Mouse (Mus musculus) liver, adult 2 months (tissue): Measurements from ENCODE around the gene Stmn1. TPM values are rescaled to one million over a fixed set of nuclear protein-coding genes. Genes with fewer than 3 reads are reported as not detected.

Source experiments
- DNase-seq: peaks from one replicate; pipeline ENCODE4 v3.0.0-alpha.2; 2011; ENCODE audit warnings: low read depth, low spot score; ENCODE audit errors: extremely low read depth
- H3K27ac ChIP-seq: fragments of 200-500 bp; replicated peaks from 2 replicates; pipeline ENCODE4 v1.5.1; 2012; ENCODE audit warnings: low read depth, mild to moderate bottlenecking, control low read depth, inconsistent platforms, low read length; ENCODE audit not compliant: insufficient read depth
- H3K27me3 ChIP-seq: fragments of 200-500 bp; 2 replicates; pipeline ENCODE4 v1.6.1; 2012; ENCODE audit warnings: mild to moderate bottlenecking, moderate library complexity, low read length, inconsistent platforms; ENCODE audit not compliant: control insufficient read depth, insufficient read depth
- H3K36me3 ChIP-seq: fragments of 200-500 bp; 2 replicates; pipeline ENCODE4 v1.6.1; 2012; ENCODE audit warnings: low read length, inconsistent platforms; ENCODE audit not compliant: control insufficient read depth, insufficient read depth
- H3K4me1 ChIP-seq: fragments of 200-500 bp; 2 replicates; pipeline ENCODE4 v1.6.1; 2011; ENCODE audit warnings: low read length; ENCODE audit not compliant: control insufficient read depth, insufficient read depth
- H3K4me3 ChIP-seq: fragments of 200-500 bp; 2 replicates; pipeline ENCODE4 v1.5.1; 2011; ENCODE audit warnings: low read depth, mild to moderate bottlenecking, control low read depth, low read length, moderate library complexity; ENCODE audit not compliant: insufficient read depth
- H3K79me2 ChIP-seq: fragments of 200-500 bp; 2 replicates; pipeline ENCODE4 v1.6.1; 2012; ENCODE audit warnings: inconsistent platforms, mild to moderate bottlenecking, low read length, moderate library complexity; ENCODE audit not compliant: control insufficient read depth, insufficient read depth
- H3K9ac ChIP-seq: fragments of 200-500 bp; 2 replicates; pipeline ENCODE4 v1.6.1; 2012; ENCODE audit warnings: low read depth, mild to moderate bottlenecking, control low read depth, inconsistent platforms, low read length
- CTCF ChIP-seq: fragments of 200-500 bp; IDR thresholded peaks from 2 replicates; pipeline ENCODE4 v1.5.1; 2011; ENCODE audit warnings: low read depth, low read length, control low read depth
- POLR2A ChIP-seq: fragments of 200-500 bp; IDR thresholded peaks from 2 replicates; pipeline ENCODE4 v1.6.1; 2011; ENCODE audit warnings: low read length, control low read depth; ENCODE audit not compliant: insufficient read depth; ENCODE audit errors: extremely low read depth
- WGBS: fragments of 180-500 bp; shearing (Covaris S2); methylation state at CpG from one replicate; pipeline ENCODE4 v1.1.7; 2018; 5-methylcytosine and 5-hydroxymethylcytosine counted together
- polyA plus RNA-seq: library from polyadenylated mRNA; depleted of rRNA; stranded (reverse); fragments of >200 nt; gene quantifications from 2 replicates; pipeline ENCODE4 v1.2.3, GENCODE M21; 2012
- total RNA-seq: library from RNA; depleted of rRNA; stranded (reverse); fragments of >200 nt; gene quantifications from 2 replicates; pipeline ENCODE4 v1.2.3, GENCODE M21; 2014

Gene Stmn1
- total and polyA plus RNA-seq, 2 experiments = 0.49 to 4.4 TPM

- H3K4me3 ChIP-seq = no peak overlapping the region
- H3K79me2 ChIP-seq = no peaks in the 10 kb centered on the region
- no peak for TF ChIP-seq CTCF
- no peak for TF ChIP-seq POLR2A
- H3K27ac ChIP-seq = no peak overlapping the region
- no peaks in the 10 kb centered on the region for H3K4me1 ChIP-seq
- WGBS = 80% methylated on average over 1 of the region's 1 CpGs
- no peaks in the 10 kb centered on the region for H3K36me3 ChIP-seq
- no peak for DNase-seq
- no peak overlapping the region for H3K9ac ChIP-seq
- no peaks in the 10 kb centered on the region for H3K27me3 ChIP-seq
Measured at GRCm38 (mm10) chr4:134445489-134445888, 22.6 kb upstream of the Stmn1 start.

- no peak for DNase-seq
- Histone ChIP-seq H3K4me3 (no peak overlapping the region), H3K36me3 (no peaks in the 10 kb centered on the region), H3K27me3 (no peaks in the 10 kb centered on the region), H3K79me2 (no peaks in the 10 kb centered on the region), H3K4me1 (no peaks in the 10 kb centered on the region), H3K27ac (no peak overlapping the region), H3K9ac (no peak overlapping the region)
- 45% methylated on average over 21 of the region's 23 CpGs for WGBS
- TF ChIP-seq CTCF = no peak
- no peak for TF ChIP-seq POLR2A
Measured at GRCm38 (mm10) chr4:134447966-134448365, 20.2 kb upstream of the Stmn1 start.

GRCm38 (mm10) chr4:134449595-134450391 lies 18.3 kb upstream of the Stmn1 start:
- H3K27me3 ChIP-seq = peaks cover 5% of the 10 kb centered on the region; the same call in 1 of the 2 replicates

GRCm38 (mm10) chr4:134450392-134451195 lies 17.5 kb upstream of the Stmn1 start:
- Histone ChIP-seq H3K27ac (no peak overlapping the region), H3K4me3 (no peak overlapping the region), H3K9ac (no peak overlapping the region), H3K36me3 (no peaks in the 10 kb centered on the region), H3K79me2 (no peaks in the 10 kb centered on the region), H3K27me3 (peaks cover 5% of the 10 kb centered on the region; the same call in 1 of the 2 replicates), H3K4me1 (no peaks in the 10 kb centered on the region)
- no peak for TF ChIP-seq POLR2A
- no peak for TF ChIP-seq CTCF
- DNase-seq = no peak
- 55% methylated on average over 20 of the region's 20 CpGs for WGBS

More at GRCm38 (mm10) chr4:134449595-134450391, 18.3 kb upstream of the Stmn1 start:
- Histone ChIP-seq H3K4me3 (no peak overlapping the region), H3K9ac (no peak overlapping the region), H3K27ac (no peak overlapping the region), H3K4me1 (no peaks in the 10 kb centered on the region), H3K79me2 (no peaks in the 10 kb centered on the region), H3K36me3 (no peaks in the 10 kb centered on the region)
- no peak for DNase-seq
- 66% methylated on average over 13 of the region's 13 CpGs for WGBS
- no peak for TF ChIP-seq CTCF
- no peak for TF ChIP-seq POLR2A

GRCm38 (mm10) chr4:134451484-134451883 lies 16.6 kb upstream of the Stmn1 start:
- Histone ChIP-seq H3K27me3 (peaks cover 5% of the 10 kb centered on the region; the same call in 1 of the 2 replicates), H3K9ac (no peak overlapping the region), H3K36me3 (no peaks in the 10 kb centered on the region), H3K27ac (no peak overlapping the region), H3K4me3 (no peak overlapping the region), H3K79me2 (no peaks in the 10 kb centered on the region), H3K4me1 (no peaks in the 10 kb centered on the region)
- 78% methylated on average over 9 of the region's 9 CpGs for WGBS
- DNase-seq = no peak
- no peak for TF ChIP-seq POLR2A
- TF ChIP-seq CTCF = no peak
